Mouse (Mus musculus): ENCODE data around the gene Pi4kb. TPM values are rescaled to one million over a fixed set of nuclear protein-coding genes. Genes with fewer than 3 reads are reported as not detected.
A peak's percentile ranks its signal among the peaks of the same experiment; 100 is the strongest.

Gene Pi4kb
- polyA plus RNA-seq, 1 experiment from 2014 or later, result 25.7 TPM

- no peaks in the 10 kb centered on the region for H3K9me3 ChIP-seq (ENCODE audit: control insufficient read depth, low read length)
- ATAC-seq (ENCODE audit: low FRiP score, low TSS enrichment), result no peak
- peaks cover 6% of the 10 kb centered on the region for H3K4me1 ChIP-seq (ENCODE audit: control insufficient read depth, insufficient read depth, low read length)
- H3K4me2 ChIP-seq (replicated peaks; ENCODE audit: low read depth, low read length), result peak overlapping the region; percentile 59
- H3K27me3 ChIP-seq (ENCODE audit: control insufficient read depth, insufficient read depth, low read length), result no peaks in the 10 kb centered on the region
- no peak overlapping the region for H3K27ac ChIP-seq (ENCODE audit: low read depth, low read length)
- WGBS, result 89% methylated on average over 5 of the region's 5 CpGs
- peak overlapping the region; percentile 88; the same call in 1 of the 2 replicates for H3K9ac ChIP-seq (ENCODE audit: low read depth, low read length)
- 0 out of 2 replicates have a peak, but pooled peaks cover 5% of the 10 kb centered on the region for H3K36me3 ChIP-seq (ENCODE audit: control insufficient read depth, insufficient read depth, low read length)
- H3K4me3 ChIP-seq (ENCODE audit: low read length), result peak overlapping the region; percentile 82; the same call in 1 of the 2 replicates
Observed at GRCm38 (mm10) chr3:94973620-94974019, 911 bp upstream of the Pi4kb start.

DNA sequence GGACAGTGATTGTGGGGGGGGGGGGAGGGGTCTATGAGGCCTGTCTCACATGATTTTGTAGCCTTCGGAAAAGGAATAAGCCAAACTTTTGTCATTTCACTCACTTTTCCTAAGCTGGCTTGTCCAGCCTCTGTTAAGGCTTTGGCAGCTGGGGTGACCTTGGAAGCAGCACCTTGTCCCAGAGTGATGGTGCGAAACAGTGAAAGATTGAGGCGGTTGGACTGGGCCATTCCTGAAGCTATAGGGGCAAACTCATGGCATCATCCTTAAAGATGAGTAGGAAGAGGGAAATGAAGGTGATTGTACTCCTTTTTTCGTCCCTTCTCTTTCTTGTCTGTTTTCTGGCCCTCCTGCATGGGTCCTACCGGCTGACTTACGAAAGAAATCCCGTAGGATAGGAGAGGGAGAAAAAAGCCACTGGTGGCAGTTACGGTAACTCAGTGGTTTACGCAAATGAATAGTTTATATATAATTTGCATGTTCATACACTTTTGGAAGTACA, 454 bp upstream of the Pi4kb start:
- peak overlapping the region; percentile 88 for H3K9ac ChIP-seq (ENCODE audit: low read depth, low read length)
- no peaks in the 10 kb centered on the region for H3K27me3 ChIP-seq (ENCODE audit: control insufficient read depth, insufficient read depth, low read length)
- H3K27ac ChIP-seq (ENCODE audit: low read depth, low read length), result no peak overlapping the region; the same call in 1 of the 2 replicates
- H3K4me1 ChIP-seq (ENCODE audit: control insufficient read depth, insufficient read depth, low read length), result peaks cover 6% of the 10 kb centered on the region
- 22% methylated on average over 9 of the region's 9 CpGs for WGBS
- 0 out of 2 replicates have a peak, but pooled peaks cover 5% of the 10 kb centered on the region for H3K36me3 ChIP-seq (ENCODE audit: control insufficient read depth, insufficient read depth, low read length)
- peak overlapping the region; percentile 59 for H3K4me2 ChIP-seq (replicated peaks; ENCODE audit: low read depth, low read length)
- H3K9me3 ChIP-seq (ENCODE audit: control insufficient read depth, low read length), result no peaks in the 10 kb centered on the region
- H3K4me3 ChIP-seq (ENCODE audit: low read length), result peak overlapping the region; percentile 82
- peak; percentile 26; the same call in 1 of the 2 replicates for ATAC-seq (ENCODE audit: low FRiP score, low TSS enrichment)

DNA sequence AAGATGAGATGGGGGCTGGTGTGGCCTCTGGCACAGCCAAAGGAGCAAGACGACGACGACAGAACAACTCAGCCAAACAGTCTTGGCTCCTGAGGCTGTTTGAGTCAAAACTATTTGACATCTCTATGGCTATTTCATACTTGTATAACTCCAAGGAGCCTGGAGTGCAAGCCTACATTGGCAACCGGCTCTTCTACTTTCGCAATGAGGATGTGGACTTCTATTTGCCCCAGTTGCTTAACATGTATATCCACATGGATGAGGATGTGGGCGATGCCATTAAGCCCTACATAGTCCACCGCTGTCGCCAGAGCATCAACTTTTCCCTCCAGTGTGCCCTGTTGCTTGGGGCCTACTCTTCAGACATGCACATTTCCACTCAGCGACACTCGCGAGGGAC, 9.8 kb downstream of the Pi4kb start:
- H3K36me3 ChIP-seq (ENCODE audit: control insufficient read depth, insufficient read depth, low read length), result peaks cover 52% of the 10 kb centered on the region
- WGBS, result 91% methylated on average over 11 of the region's 11 CpGs

DNA sequence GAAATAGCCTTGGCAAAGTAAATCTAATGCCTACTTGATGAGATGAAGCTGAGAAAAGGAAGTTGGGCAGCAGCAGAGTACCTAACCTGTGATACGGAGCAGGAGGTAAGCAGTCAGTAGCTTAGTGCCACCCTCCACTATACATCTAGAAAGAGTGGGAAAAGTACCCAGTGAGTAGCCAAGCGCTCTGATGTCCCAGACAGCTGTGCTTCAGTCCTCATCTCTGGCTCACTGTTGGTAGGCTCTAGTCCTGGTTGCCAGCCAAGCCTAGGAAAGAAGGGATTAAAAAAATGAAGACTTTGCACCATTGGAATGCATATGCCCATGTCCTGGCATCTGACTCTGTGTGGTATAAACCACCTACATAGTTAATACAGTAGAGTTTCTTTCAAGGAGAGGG, 11.0 kb downstream of the Pi4kb start:
- Histone ChIP-seq H3K27me3 (ENCODE audit: control insufficient read depth, insufficient read depth, low read length) (no peaks in the 10 kb centered on the region), H3K9me3 (ENCODE audit: control insufficient read depth, low read length) (no peaks in the 10 kb centered on the region), H3K36me3 (ENCODE audit: control insufficient read depth, insufficient read depth, low read length) (peaks cover 56% of the 10 kb centered on the region), H3K9ac (ENCODE audit: low read depth, low read length) (no peak overlapping the region), H3K27ac (ENCODE audit: low read depth, low read length) (no peak overlapping the region), H3K4me3 (ENCODE audit: low read length) (no peak overlapping the region), H3K4me2 (replicated peaks; ENCODE audit: low read depth, low read length) (no peak overlapping the region), H3K4me1 (ENCODE audit: control insufficient read depth, insufficient read depth, low read length) (peaks cover 7% of the 10 kb centered on the region)
- ATAC-seq (ENCODE audit: low FRiP score, low TSS enrichment), result no peak
- WGBS, result 96% methylated on average over 2 of the region's 2 CpGs

More for the DNA sequence above, 9.8 kb downstream of the Pi4kb start:
- Histone ChIP-seq H3K4me1 (ENCODE audit: control insufficient read depth, insufficient read depth, low read length) (peaks cover 3% of the 10 kb centered on the region), H3K27ac (ENCODE audit: low read depth, low read length) (no peak overlapping the region), H3K9ac (ENCODE audit: low read depth, low read length) (no peak overlapping the region), H3K9me3 (ENCODE audit: control insufficient read depth, low read length) (no peaks in the 10 kb centered on the region), H3K4me3 (ENCODE audit: low read length) (no peak overlapping the region), H3K27me3 (ENCODE audit: control insufficient read depth, insufficient read depth, low read length) (no peaks in the 10 kb centered on the region), H3K4me2 (replicated peaks; ENCODE audit: low read depth, low read length) (no peak overlapping the region)
- no peak for ATAC-seq (ENCODE audit: low FRiP score, low TSS enrichment)

GRCm38 (mm10) chr3:94987578-94987977, 13.0 kb downstream of the Pi4kb start:
- H3K36me3 ChIP-seq (ENCODE audit: control insufficient read depth, insufficient read depth, low read length), result peaks cover 51% of the 10 kb centered on the region

DNA sequence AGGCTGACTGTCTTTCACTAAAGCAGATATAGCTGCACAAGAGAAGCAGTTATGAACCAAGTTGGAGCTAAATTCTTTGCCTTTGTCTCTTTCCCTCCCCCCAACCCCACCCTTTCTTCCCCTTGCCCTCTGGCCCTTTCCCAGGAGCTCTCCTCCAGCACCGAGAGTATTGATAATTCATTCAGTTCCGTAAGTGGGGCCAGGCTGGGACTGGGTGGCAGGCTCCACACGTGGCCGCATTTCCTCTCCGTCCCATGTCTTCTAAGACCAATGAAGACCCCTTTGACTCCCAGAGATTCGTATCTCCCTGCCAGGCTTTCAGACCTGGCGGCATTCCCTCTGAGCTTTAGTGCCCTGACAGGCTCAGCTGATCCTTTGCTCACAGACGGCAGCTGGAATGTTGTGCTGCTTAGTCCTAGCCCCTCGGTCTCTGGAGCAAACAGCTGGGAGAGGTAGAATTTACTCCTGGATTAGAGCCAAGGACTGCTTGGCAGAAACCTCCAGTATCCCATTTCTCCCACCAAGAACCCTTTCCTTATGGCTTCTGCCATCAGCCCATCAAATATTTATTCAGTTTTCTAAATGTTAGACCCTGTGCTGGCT, 14.7 kb downstream of the Pi4kb start:
- Histone ChIP-seq H3K9ac (ENCODE audit: low read depth, low read length) (no peak overlapping the region; the same call in 1 of the 2 replicates), H3K36me3 (ENCODE audit: control insufficient read depth, insufficient read depth, low read length) (peaks cover 59% of the 10 kb centered on the region), H3K27me3 (ENCODE audit: control insufficient read depth, insufficient read depth, low read length) (no peaks in the 10 kb centered on the region), H3K27ac (ENCODE audit: low read depth, low read length) (0 out of 2 replicates have a peak overlapping the region, but pooled peaks have one; percentile 9), H3K4me1 (ENCODE audit: control insufficient read depth, insufficient read depth, low read length) (peaks cover 7% of the 10 kb centered on the region), H3K4me2 (replicated peaks; ENCODE audit: low read depth, low read length) (no peak overlapping the region), H3K9me3 (ENCODE audit: control insufficient read depth, low read length) (no peaks in the 10 kb centered on the region), H3K4me3 (ENCODE audit: low read length) (no peak overlapping the region)
- ATAC-seq (ENCODE audit: low FRiP score, low TSS enrichment), result no peak
- WGBS, result 53% methylated on average over 9 of the region's 9 CpGs

More at GRCm38 (mm10) chr3:94987578-94987977, 13.0 kb downstream of the Pi4kb start:
- no peak overlapping the region for H3K9ac ChIP-seq (ENCODE audit: low read depth, low read length)
- H3K9me3 ChIP-seq (ENCODE audit: control insufficient read depth, low read length), result no peaks in the 10 kb centered on the region
- no peak for ATAC-seq (ENCODE audit: low FRiP score, low TSS enrichment)
- peaks cover 7% of the 10 kb centered on the region for H3K4me1 ChIP-seq (ENCODE audit: control insufficient read depth, insufficient read depth, low read length)
- no peaks in the 10 kb centered on the region for H3K27me3 ChIP-seq (ENCODE audit: control insufficient read depth, insufficient read depth, low read length)
- no peak overlapping the region for H3K4me2 ChIP-seq (replicated peaks; ENCODE audit: low read depth, low read length)
- no peak overlapping the region for H3K27ac ChIP-seq (ENCODE audit: low read depth, low read length)
- H3K4me3 ChIP-seq (ENCODE audit: low read length), result no peak overlapping the region

- Histone ChIP-seq H3K36me3 (ENCODE audit: control insufficient read depth, insufficient read depth, low read length) (peaks cover 96% of the 10 kb centered on the region), H3K4me2 (replicated peaks; ENCODE audit: low read depth, low read length) (no peak overlapping the region), H3K4me1 (ENCODE audit: control insufficient read depth, insufficient read depth, low read length) (no peaks in the 10 kb centered on the region), H3K27me3 (ENCODE audit: control insufficient read depth, insufficient read depth, low read length) (no peaks in the 10 kb centered on the region), H3K27ac (ENCODE audit: low read depth, low read length) (no peak overlapping the region), H3K4me3 (ENCODE audit: low read length) (no peak overlapping the region), H3K9me3 (ENCODE audit: control insufficient read depth, low read length) (no peaks in the 10 kb centered on the region), H3K9ac (ENCODE audit: low read depth, low read length) (no peak overlapping the region)
- no peak for ATAC-seq (ENCODE audit: low FRiP score, low TSS enrichment)
- WGBS, result 37% methylated on average over 2 of the region's 2 CpGs
Observed at GRCm38 (mm10) chr3:94996946-94997345, 22.4 kb downstream of the Pi4kb start.

- H3K27ac ChIP-seq (ENCODE audit: low read depth, low read length), result no peak overlapping the region
- no peak overlapping the region for H3K9ac ChIP-seq (ENCODE audit: low read depth, low read length)
- no peak for ATAC-seq (ENCODE audit: low FRiP score, low TSS enrichment)
- H3K36me3 ChIP-seq (ENCODE audit: control insufficient read depth, insufficient read depth, low read length), result peaks cover 90% of the 10 kb centered on the region
- no peaks in the 10 kb centered on the region for H3K27me3 ChIP-seq (ENCODE audit: control insufficient read depth, insufficient read depth, low read length)
- WGBS, result 76% methylated on average over 4 of the region's 4 CpGs
- no peaks in the 10 kb centered on the region for H3K9me3 ChIP-seq (ENCODE audit: control insufficient read depth, low read length)
- no peaks in the 10 kb centered on the region for H3K4me1 ChIP-seq (ENCODE audit: control insufficient read depth, insufficient read depth, low read length)
- H3K4me3 ChIP-seq (ENCODE audit: low read length), result no peak overlapping the region
- no peak overlapping the region for H3K4me2 ChIP-seq (replicated peaks; ENCODE audit: low read depth, low read length)
Observed at GRCm38 (mm10) chr3:95002569-95002968, 28.0 kb downstream of the Pi4kb start.

GRCm38 (mm10) chr3:95003273-95003672, 28.7 kb downstream of the Pi4kb start:
- no peaks in the 10 kb centered on the region for H3K9me3 ChIP-seq (ENCODE audit: control insufficient read depth, low read length)
- H3K4me2 ChIP-seq (replicated peaks; ENCODE audit: low read depth, low read length), result no peak overlapping the region
- no peaks in the 10 kb centered on the region for H3K27me3 ChIP-seq (ENCODE audit: control insufficient read depth, insufficient read depth, low read length)
- no peak overlapping the region for H3K4me3 ChIP-seq (ENCODE audit: low read length)
- H3K27ac ChIP-seq (ENCODE audit: low read depth, low read length), result no peak overlapping the region
- peaks cover 90% of the 10 kb centered on the region for H3K36me3 ChIP-seq (ENCODE audit: control insufficient read depth, insufficient read depth, low read length)
- no peak for ATAC-seq (ENCODE audit: low FRiP score, low TSS enrichment)
- no peak overlapping the region for H3K9ac ChIP-seq (ENCODE audit: low read depth, low read length)
- no peaks in the 10 kb centered on the region for H3K4me1 ChIP-seq (ENCODE audit: control insufficient read depth, insufficient read depth, low read length)
